Mouse (Mus musculus): Measurements from ENCODE around the gene Pusl1.

Pusl1 gene

DNA sequence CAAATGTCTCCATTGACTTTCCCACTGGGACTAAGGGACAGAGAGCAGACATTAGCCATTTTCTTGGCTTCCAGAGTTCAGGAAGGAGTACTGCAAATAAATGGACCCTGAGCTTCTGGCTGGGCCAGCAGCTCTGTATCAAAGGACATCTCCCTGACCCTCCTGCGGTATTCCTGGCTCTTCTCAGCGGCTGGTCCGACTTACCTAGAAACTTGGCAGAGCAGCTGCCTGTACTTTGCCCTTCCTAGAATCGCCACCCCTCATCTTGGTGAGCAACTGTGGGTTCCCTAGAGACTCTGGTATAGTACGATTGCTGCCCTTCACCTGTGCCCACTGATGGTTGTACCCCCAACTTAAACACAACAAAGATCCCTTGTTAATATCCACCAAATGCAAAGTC lies 48.4 kb downstream of the Pusl1 start:
- DNase-seq (ENCODE audit: low spot score in 2 of 2) = no peak

- DNase-seq (ENCODE audit: low spot score in 2 of 2) = no peak
Observed at GRCm38 (mm10) chr4:155841651-155842270, 49.8 kb downstream of the Pusl1 start.

DNA sequence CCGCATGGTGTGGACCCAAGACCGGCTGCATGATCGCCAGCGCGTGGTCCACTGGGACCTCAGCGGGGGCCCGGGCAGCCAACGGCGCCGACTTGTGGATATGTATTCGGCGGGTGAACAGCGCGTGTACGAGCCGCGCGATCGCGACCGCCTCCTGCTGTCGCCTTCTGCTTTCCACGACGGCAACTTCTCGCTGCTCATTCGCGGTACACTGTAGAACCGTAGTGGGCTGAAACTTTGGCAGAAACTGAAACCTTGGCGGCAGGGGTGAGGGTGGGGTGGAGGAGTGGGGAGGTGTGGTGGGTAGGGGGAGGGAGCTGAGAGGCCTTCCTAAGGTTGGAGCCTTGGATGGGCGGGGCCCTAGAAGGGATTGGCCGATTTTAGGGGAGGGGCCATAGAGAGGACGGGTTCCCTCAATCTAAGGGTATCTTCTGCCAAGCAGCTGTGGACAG lies 50.6 kb downstream of the Pusl1 start:
- DNase-seq (ENCODE audit: low spot score in 2 of 2) = peak; percentile 50 to 56

- no peak for DNase-seq (ENCODE audit: low spot score in 2 of 2)
Observed at GRCm38 (mm10) chr4:155840076-155841002, 51.2 kb downstream of the Pusl1 start.

DNA sequence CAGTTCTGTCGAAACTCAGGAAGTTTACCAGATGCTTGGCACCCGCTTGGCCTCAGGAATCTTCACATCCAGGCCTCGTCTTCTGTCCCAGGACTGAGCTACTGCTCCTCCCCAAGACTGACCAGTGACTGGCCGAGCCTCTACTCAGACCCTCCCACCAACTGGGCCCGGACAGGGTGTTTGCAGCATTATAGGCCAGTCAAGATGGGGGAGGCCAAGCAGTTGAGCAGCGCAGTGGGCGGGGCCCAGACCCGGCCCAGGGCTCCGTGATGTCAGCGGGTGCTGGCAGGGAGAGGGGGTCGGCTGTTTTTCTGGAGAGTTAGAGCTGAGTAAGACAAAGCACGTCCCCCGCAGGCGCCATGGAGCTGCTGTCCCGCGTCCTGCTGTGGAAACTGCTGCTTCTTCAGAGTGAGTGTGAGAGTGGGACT lies 52.1 kb downstream of the Pusl1 start, which contains the start of gene Mxra8:
Gene Mxra8, plus strand, starts transcription at position 198 of the 428 bp plus-strand sequence.
- peak in 1 of 2 experiments; percentile 84 for DNase-seq (ENCODE audit: low spot score in 2 of 2)

DNA sequence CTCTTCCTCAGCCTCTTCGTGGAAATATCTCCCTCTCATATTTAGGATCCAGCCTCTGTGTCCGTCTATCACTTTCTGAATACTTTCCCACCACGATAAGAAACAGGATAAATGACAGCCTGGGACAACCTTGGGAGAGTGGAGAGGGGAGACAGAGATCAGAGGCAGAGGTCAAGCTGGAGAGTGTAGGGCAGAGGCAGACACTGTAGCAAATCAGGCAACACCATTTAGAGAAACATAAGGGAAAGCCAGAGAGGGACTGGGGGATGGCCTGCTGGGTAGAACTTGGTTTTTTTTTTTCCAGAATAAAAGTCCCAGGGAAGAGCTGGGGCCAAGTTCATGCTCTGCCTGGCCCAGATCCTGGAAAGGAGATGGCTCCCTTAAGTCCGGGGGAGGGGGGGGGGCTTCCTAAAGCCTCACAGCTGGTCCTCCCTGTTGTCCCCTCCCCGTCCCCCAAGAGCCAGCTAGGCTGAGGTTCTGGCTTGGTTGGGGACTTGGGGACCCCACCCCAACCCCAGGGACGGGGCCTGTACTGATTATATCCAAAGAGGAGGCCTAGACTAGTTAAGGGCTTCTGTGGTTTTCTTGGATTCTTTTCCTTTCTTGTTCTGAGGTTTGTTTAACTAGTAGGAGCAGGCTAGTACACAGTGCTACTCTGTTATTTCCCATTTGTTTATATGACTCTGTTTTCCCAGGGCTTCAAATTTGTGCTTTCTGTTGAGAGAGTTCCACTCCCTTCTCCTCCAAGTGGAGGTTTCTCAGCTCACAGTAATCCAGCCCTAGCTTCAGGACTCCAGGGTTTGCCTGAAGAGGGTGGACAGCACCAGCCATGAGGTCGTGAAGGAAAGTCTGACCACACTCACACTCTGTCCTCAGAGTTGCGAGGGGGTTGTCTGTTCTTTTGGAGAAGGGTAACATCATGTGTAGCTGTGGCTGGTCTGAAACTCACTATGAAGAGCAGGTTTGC lies 53.1 kb downstream of the Pusl1 start:
- no peak for DNase-seq (ENCODE audit: low spot score in 2 of 2)

Data from urinary bladder, adult 18-20 months (tissue).